Mouse (Mus musculus): ENCODE data around the gene Lpcat4.

GRCm38 (mm10) chr2:112287059-112287458, 47.8 kb downstream of the Lpcat4 start:
- no peak for TF ChIP-seq POLR2A (IDR thresholded peaks at IDR 0.05; ENCODE audit: borderline replicate concordance, control insufficient read depth, low read depth, low read length)
- no peak for TF ChIP-seq CTCF (IDR thresholded peaks at IDR 0.05; ENCODE audit: control insufficient read depth, insufficient read depth, low read length)

Data from bone marrow, adult 2 months (tissue).